Mouse (Mus musculus) midbrain, embryonic 11.5 days (tissue): ENCODE measurements around the gene Mphosph6. TPM values are rescaled to one million over a fixed set of nuclear protein-coding genes. Genes with fewer than 3 reads are reported as not detected.
A peak's percentile ranks its signal among the peaks of the same experiment; 100 is the strongest.

ENCODE experiments used
- ATAC-seq: fragments of 200-750 bp; cut with Nextera tagmentation; 2 replicates; pipeline ENCODE4 v1.8.0; 2017; ENCODE audit warnings: moderate TSS enrichment, moderate library complexity; ENCODE audit not compliant: low FRiP score
- DNase-seq: peaks from one replicate; pipeline ENCODE4 v3.0.0; 2015; ENCODE audit warnings: low spot score; ENCODE audit errors: missing footprints
- H3K27ac ChIP-seq: fragments of 300-500 bp; sonication (generic); 2 replicates; pipeline ENCODE4 v1.5.1; 2014; ENCODE audit warnings: low read depth, low read length
- H3K27me3 ChIP-seq: fragments of 300-500 bp; sonication (generic); 2 replicates; pipeline ENCODE4 v1.6.1; 2014; ENCODE audit warnings: mild to moderate bottlenecking, low read length, moderate library complexity, mixed read lengths; ENCODE audit not compliant: control insufficient read depth, insufficient read depth
- H3K36me3 ChIP-seq: fragments of 300-500 bp; sonication (generic); 2 replicates; pipeline ENCODE4 v1.6.1; 2014; ENCODE audit warnings: mild to moderate bottlenecking, low read length, moderate library complexity, mixed read lengths; ENCODE audit not compliant: control insufficient read depth, insufficient read depth
- H3K4me1 ChIP-seq: fragments of 300-500 bp; sonication (generic); 2 replicates; pipeline ENCODE4 v1.6.1; 2014; ENCODE audit warnings: low read length; ENCODE audit not compliant: control insufficient read depth, insufficient read depth
- H3K4me2 ChIP-seq: fragments of 300-500 bp; sonication (generic); 2 replicates; pipeline ENCODE4 v1.6.1; 2014; ENCODE audit warnings: mild to moderate bottlenecking, moderate library complexity
- H3K4me3 ChIP-seq: fragments of 300-500 bp; sonication (generic); 2 replicates; pipeline ENCODE4 v1.5.1; 2014; ENCODE audit warnings: low read depth, low read length
- H3K9ac ChIP-seq: fragments of 300-500 bp; sonication (generic); 2 replicates; pipeline ENCODE4 v1.6.1; 2014; ENCODE audit warnings: low read length
- H3K9me3 ChIP-seq: fragments of 300-500 bp; sonication (generic); 2 replicates; pipeline ENCODE4 v1.6.1; 2016; ENCODE audit warnings: low read length; ENCODE audit not compliant: control insufficient read depth
- WGBS: fragments of 180-500 bp; shearing (Covaris S2); extraction: QIAGEN DNeasy Blood & Tissue Kit; methylation state at CpG from one replicate; pipeline ENCODE4 v1.1.7; 2014; 5-methylcytosine and 5-hydroxymethylcytosine counted together
- polyA plus RNA-seq: library from polyadenylated mRNA; unstranded; fragments of >200 nt; fragmentation: Nextera tagmentation; extraction: Ambion mirVana; gene quantifications from 2 replicates; pipeline ENCODE4 v1.2.1, GENCODE M21; 2014

The Mphosph6 gene
- polyA plus RNA-seq, 1 experiment from 2014 or later = 59.0 TPM

DNA sequence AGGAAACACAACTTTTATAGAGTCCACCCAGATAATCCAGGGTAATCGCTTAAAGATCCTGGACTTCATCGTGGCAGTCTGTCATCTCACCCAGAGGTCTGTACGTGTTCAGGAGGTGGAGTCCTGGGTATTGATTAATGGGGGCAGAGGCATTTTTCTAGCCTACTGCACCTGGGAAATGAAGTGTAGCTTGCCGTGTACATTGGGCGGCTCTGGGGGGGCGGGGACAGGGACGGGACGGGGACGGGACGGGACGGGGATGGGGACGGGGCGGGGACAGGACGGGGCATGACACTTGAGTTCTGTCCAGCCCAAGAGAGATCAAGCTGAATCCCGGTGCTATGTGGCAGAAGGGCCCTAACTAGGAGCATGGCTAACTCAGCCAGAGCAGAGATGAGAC, 5.3 kb downstream of the Mphosph6 start:
- Histone ChIP-seq H3K27ac (no peak overlapping the region), H3K9ac (no peak overlapping the region), H3K27me3 (no peaks in the 10 kb centered on the region), H3K9me3 (no peaks in the 10 kb centered on the region), H3K4me1 (peaks cover 9% of the 10 kb centered on the region; the same call in 1 of the 2 replicates), H3K4me2 (no peak overlapping the region), H3K36me3 (peaks cover 9% of the 10 kb centered on the region), H3K4me3 (no peak overlapping the region)
- ATAC-seq (no peak), DNase-seq (no peak)
- WGBS = 95% methylated on average over 15 of the region's 15 CpGs

- Histone ChIP-seq H3K9me3 (no peaks in the 10 kb centered on the region), H3K4me2 (no peak overlapping the region), H3K27ac (no peak overlapping the region), H3K4me3 (no peak overlapping the region), H3K27me3 (no peaks in the 10 kb centered on the region), H3K9ac (no peak overlapping the region), H3K36me3 (peaks cover 13% of the 10 kb centered on the region), H3K4me1 (no peaks in the 10 kb centered on the region)
- 97% methylated on average over 10 of the region's 10 CpGs for WGBS
- ATAC-seq (no peak), DNase-seq (peak; percentile 4)
These were observed 7.2 kb downstream of the Mphosph6 start for GRCm38 (mm10) chr8:117794581-117794980.

- ATAC-seq (peak; percentile 63; the same call in 1 of the 2 replicates), DNase-seq (peak; percentile 64)
- no peak overlapping the region for H3K9ac ChIP-seq
- peaks cover 12% of the 10 kb centered on the region for H3K36me3 ChIP-seq
- H3K9me3 ChIP-seq = no peaks in the 10 kb centered on the region
- H3K27me3 ChIP-seq = no peaks in the 10 kb centered on the region
- 70% methylated on average over 19 of the region's 19 CpGs for WGBS
- H3K4me3 ChIP-seq = no peak overlapping the region
- H3K4me1 ChIP-seq = no peaks in the 10 kb centered on the region
- no peak overlapping the region for H3K27ac ChIP-seq
- no peak overlapping the region for H3K4me2 ChIP-seq
These were observed 9.1 kb downstream of the Mphosph6 start for GRCm38 (mm10) chr8:117792616-117793144.

- WGBS = 91% methylated on average over 3 of the region's 3 CpGs
- Histone ChIP-seq H3K4me2 (no peak overlapping the region), H3K9me3 (peaks cover 5% of the 10 kb centered on the region; the same call in 1 of the 2 replicates), H3K4me1 (no peaks in the 10 kb centered on the region), H3K36me3 (peaks cover 10% of the 10 kb centered on the region), H3K27me3 (no peaks in the 10 kb centered on the region), H3K27ac (no peak overlapping the region), H3K4me3 (no peak overlapping the region), H3K9ac (no peak overlapping the region)
- peak; percentile 54 for DNase-seq
- no peak for ATAC-seq
These were observed 15.3 kb downstream of the Mphosph6 start for GRCm38 (mm10) chr8:117786428-117786827.

DNA sequence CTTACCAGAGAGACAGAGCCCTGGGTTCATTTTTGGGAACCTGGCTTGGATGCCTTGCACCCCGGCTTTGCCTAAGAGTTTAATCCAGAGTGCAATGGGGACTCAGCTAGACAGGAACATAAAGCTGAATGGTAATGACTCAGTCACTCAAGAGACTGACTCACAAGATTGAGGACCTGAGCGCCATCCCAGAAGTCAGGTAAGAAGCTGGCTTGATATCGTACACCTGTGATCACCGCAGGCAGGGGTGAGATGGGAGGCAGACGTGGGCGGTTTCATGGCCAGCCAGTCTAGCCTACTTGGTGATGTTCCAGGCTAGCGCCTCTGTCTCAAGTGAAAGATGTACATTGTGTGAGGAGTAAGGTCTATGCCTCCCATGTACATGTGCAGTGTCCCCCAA, 18.7 kb downstream of the Mphosph6 start:
- ATAC-seq = no peak
- 95% methylated on average over 7 of the region's 7 CpGs for WGBS

DNA sequence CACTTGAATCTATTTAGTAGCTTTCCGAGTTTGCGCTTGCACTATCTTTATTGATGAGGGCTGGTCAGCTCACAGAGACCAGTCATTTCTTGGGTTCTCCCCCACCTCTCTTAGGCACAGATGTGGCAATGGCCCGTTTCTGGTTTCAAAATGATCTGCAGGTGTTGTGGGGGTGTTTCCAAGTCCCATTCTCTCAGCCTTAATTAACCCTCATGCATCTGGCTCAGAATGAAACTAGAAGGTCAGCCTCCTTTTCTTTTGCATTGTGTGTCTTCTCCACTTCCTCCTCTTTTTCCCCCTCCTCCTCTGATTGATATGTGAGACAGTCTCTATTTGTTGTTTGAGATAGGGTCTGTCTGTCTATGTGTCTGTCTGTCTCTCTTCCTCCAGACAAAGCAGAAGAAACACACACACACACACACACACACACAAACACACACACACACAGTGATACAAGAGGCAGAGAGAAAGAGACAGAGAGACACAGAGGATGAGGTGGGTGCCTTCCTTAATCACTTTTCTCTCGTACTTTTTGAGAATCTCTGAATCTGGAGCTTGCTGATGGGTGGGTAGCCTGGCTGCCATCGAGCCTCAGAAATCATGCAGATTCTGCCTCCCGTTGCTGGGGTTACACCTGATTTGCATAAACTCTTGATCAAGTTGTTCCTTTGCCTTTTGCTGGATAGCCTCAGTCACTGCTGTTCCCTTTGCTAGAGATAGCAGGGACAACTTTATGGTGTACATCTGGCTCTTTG, 20.2 kb downstream of the Mphosph6 start:
- DNase-seq (peak; percentile 1), ATAC-seq (no peak)
- Histone ChIP-seq H3K4me3 (no peak overlapping the region), H3K36me3 (no peaks in the 10 kb centered on the region), H3K4me2 (no peak overlapping the region), H3K9ac (no peak overlapping the region), H3K9me3 (no peaks in the 10 kb centered on the region), H3K27ac (no peak overlapping the region), H3K4me1 (no peaks in the 10 kb centered on the region), H3K27me3 (no peaks in the 10 kb centered on the region)
- WGBS = 70% methylated on average over 6 of the region's 6 CpGs

More for the DNA sequence above, 18.7 kb downstream of the Mphosph6 start:
- Histone ChIP-seq H3K4me1 (no peaks in the 10 kb centered on the region), H3K4me3 (no peak overlapping the region), H3K9me3 (peaks cover 5% of the 10 kb centered on the region; the same call in 1 of the 2 replicates), H3K27me3 (no peaks in the 10 kb centered on the region), H3K27ac (no peak overlapping the region), H3K9ac (no peak overlapping the region), H3K4me2 (no peak overlapping the region), H3K36me3 (peaks cover 4% of the 10 kb centered on the region; the same call in 1 of the 2 replicates)
- peak; percentile 61 for DNase-seq

GRCm38 (mm10) chr8:117779344-117779743, 22.4 kb downstream of the Mphosph6 start:
- ATAC-seq = no peak
- no peak for DNase-seq
- H3K4me1 ChIP-seq = no peaks in the 10 kb centered on the region
- no peaks in the 10 kb centered on the region for H3K27me3 ChIP-seq
- H3K36me3 ChIP-seq = no peaks in the 10 kb centered on the region
- no peak overlapping the region for H3K4me2 ChIP-seq
- no peak overlapping the region for H3K4me3 ChIP-seq
- WGBS = 90% methylated on average over 6 of the region's 6 CpGs
- H3K9me3 ChIP-seq = no peaks in the 10 kb centered on the region
- no peak overlapping the region for H3K27ac ChIP-seq
- H3K9ac ChIP-seq = no peak overlapping the region

GRCm38 (mm10) chr8:117778531-117779322, 23.0 kb downstream of the Mphosph6 start:
- no peak overlapping the region for H3K4me3 ChIP-seq
- 82% methylated on average over 11 of the region's 11 CpGs for WGBS

GRCm38 (mm10) chr8:117776075-117776474, 25.7 kb downstream of the Mphosph6 start:
- H3K4me3 ChIP-seq = no peak overlapping the region
- no peak overlapping the region for H3K4me2 ChIP-seq
- ATAC-seq (no peak), DNase-seq (no peak)
- WGBS = 86% methylated on average over 10 of the region's 10 CpGs
- no peaks in the 10 kb centered on the region for H3K36me3 ChIP-seq
- no peaks in the 10 kb centered on the region for H3K9me3 ChIP-seq
- H3K9ac ChIP-seq = no peak overlapping the region
- no peak overlapping the region for H3K27ac ChIP-seq
- H3K27me3 ChIP-seq = no peaks in the 10 kb centered on the region
- H3K4me1 ChIP-seq = no peaks in the 10 kb centered on the region

More at GRCm38 (mm10) chr8:117778531-117779322, 23.0 kb downstream of the Mphosph6 start:
- H3K36me3 ChIP-seq = no peaks in the 10 kb centered on the region
- H3K4me1 ChIP-seq = no peaks in the 10 kb centered on the region
- H3K9me3 ChIP-seq = no peaks in the 10 kb centered on the region
- no peaks in the 10 kb centered on the region for H3K27me3 ChIP-seq
- no peak overlapping the region for H3K4me2 ChIP-seq
- no peak overlapping the region for H3K27ac ChIP-seq
- ATAC-seq = no peak
- DNase-seq = peak; percentile 47
- H3K9ac ChIP-seq = no peak overlapping the region
